ENCODE assay signal across 20 mouse cellular contexts in the genomic region with DNA sequence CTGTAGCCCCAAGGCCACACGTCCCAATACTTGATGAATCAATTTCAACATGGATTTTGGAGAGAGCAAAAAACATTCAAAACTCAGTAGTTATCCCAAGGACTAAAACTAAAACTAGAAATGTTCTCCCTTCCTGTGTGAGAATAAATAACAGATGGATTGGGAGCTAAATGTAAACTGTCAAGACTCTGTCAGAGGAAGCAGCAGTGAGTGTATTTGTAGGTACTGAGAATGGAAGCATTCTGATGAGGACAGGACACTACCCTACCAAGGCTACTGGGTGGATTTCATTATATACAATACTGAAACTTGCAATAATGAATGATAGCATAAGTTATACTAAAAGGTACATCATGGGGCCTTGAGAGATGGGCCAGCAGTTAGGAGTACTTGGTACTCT. TPM values are rescaled to one million over a fixed set of nuclear protein-coding genes. Genes with fewer than 3 reads are reported as not detected.
"Had no signal": no experiment of that assay in that cellular context is flagged by ENCODE, and none has a peak within 500 bp of the region (broad histone marks: within the 10 kb centered on the region; RNA-seq: fewer than 3 reads in every experiment).

No protein-coding gene starts in this region.

- ATAC-seq: forebrain, embryonic 13.5 days; forebrain, embryonic 14.5 days; forebrain, embryonic 15.5 days; forebrain, embryonic 16.5 days; forebrain, postnatal 0 days had no signal

- DNase-seq: cerebellum, postnatal 10 days; cerebellum, postnatal 14 days; cerebellum, postnatal 25 days; cerebellum, postnatal 36 days; embryo, embryonic 11 days; forebrain, postnatal 0 days; gastrocnemius, adult 2 months; gastrocnemius, postnatal 10 days; gastrocnemius, postnatal 14 days; gastrocnemius, postnatal 25 days; gastrocnemius, postnatal 36 days; heart, adult 18-20 months; heart, adult 2 months had no signal

RNA-seq across cellular contexts. Expression of gene Dleu7, which starts 6.0 kb away (rescaled TPM):
- total RNA-seq: gastrocnemius, adult 2 months; gastrocnemius, adult 8-10 months; gastrocnemius, postnatal 14 days; gastrocnemius, postnatal 25 days; gastrocnemius, postnatal 36 days; granulocyte monocyte progenitor cell, adult 5-6 weeks; heart, adult 18-20 months; heart, adult 2 months had no signal
- polyA plus RNA-seq: erythroblast, embryonic 14.5 days had no signal
